In genomic region chr5:32422081-32422589, GRCm38 (mm10) we compare ENCODE assay signal across 8 mouse cellular contexts. TPM values are rescaled to one million over a fixed set of nuclear protein-coding genes. Genes with fewer than 3 reads are reported as not detected.
DNase-seq lines count a peak whose midpoint lies in the region; ATAC-seq lines count a peak whose summit lies in the region.

No protein-coding gene starts in this region.

- 17% methylated on average over 15 of the region's 15 CpGs for WGBS in kidney, embryonic 16.5 days
- 16% methylated on average over 14 of the region's 15 CpGs for WGBS in embryonic facial prominence, embryonic 14.5 days
- 9% methylated on average over 15 of the region's 15 CpGs for WGBS in lung, embryonic 16.5 days

- H3K36me3 ChIP-seq in kidney, embryonic 16.5 days (ENCODE audit: insufficient read depth, low read length): no peaks in the 10 kb centered on the region
- no peaks in the 10 kb centered on the region for H3K36me3 ChIP-seq in embryonic facial prominence, embryonic 14.5 days (ENCODE audit: control insufficient read depth, insufficient read depth, low read length)
- H3K36me3 ChIP-seq in lung, embryonic 16.5 days (ENCODE audit: control insufficient read depth, insufficient read depth, low read length): no peaks in the 10 kb centered on the region
- no peaks in the 10 kb centered on the region for H3K36me3 ChIP-seq in splenic B cell, adult 2 months (ENCODE audit: control insufficient read depth, insufficient read depth, low read length, poor library complexity, severe bottlenecking)

- DNase-seq in kidney, postnatal 25 days: no peak
- peak; percentile 59 for DNase-seq in embryonic facial prominence, embryonic 14.5 days (ENCODE audit: low spot score)
- peak; percentile 62 for DNase-seq in splenic B cell, adult 2 months (ENCODE audit: low read depth, low spot score)
- no peak for DNase-seq in right cerebral cortex, postnatal 10 days (ENCODE audit: low spot score in 2 of 2)
- no peak for DNase-seq in left cerebral cortex, adult 9 months (ENCODE audit: low spot score in 2 of 2)
- no peak for DNase-seq in kidney, adult 9 months

- no peaks in the 10 kb centered on the region for H3K27me3 ChIP-seq in kidney, embryonic 16.5 days (ENCODE audit: insufficient read depth, low read length)
- no peaks in the 10 kb centered on the region for H3K27me3 ChIP-seq in embryonic facial prominence, embryonic 14.5 days (replicated peaks; ENCODE audit: control insufficient read depth, insufficient read depth, low read length)
- no peaks in the 10 kb centered on the region for H3K27me3 ChIP-seq in lung, embryonic 16.5 days (ENCODE audit: control insufficient read depth, insufficient read depth, low read depth, low read length)
- H3K27me3 ChIP-seq in splenic B cell, adult 2 months (ENCODE audit: control insufficient read depth, insufficient read depth, low read length, poor library complexity, severe bottlenecking): no peaks in the 10 kb centered on the region

- H3K9ac ChIP-seq in kidney, embryonic 16.5 days (replicated peaks; ENCODE audit: low read length): no peak overlapping the region
- H3K9ac ChIP-seq in embryonic facial prominence, embryonic 14.5 days (ENCODE audit: low read depth, low read length): no peak overlapping the region
- H3K9ac ChIP-seq in lung, embryonic 16.5 days (ENCODE audit: low read length): peak overlapping the region; percentile 32

- H3K27ac ChIP-seq in kidney, embryonic 16.5 days (ENCODE audit: low read length): no peak overlapping the region
- no peak overlapping the region for H3K27ac ChIP-seq in embryonic facial prominence, embryonic 14.5 days (replicated peaks; ENCODE audit: low read depth, low read length)
- H3K27ac ChIP-seq in lung, embryonic 16.5 days (ENCODE audit: low read length): peak overlapping the region; percentile 72

- H3K4me1 ChIP-seq in kidney, embryonic 16.5 days (ENCODE audit: insufficient read depth, low read length): peaks cover 23% of the 10 kb centered on the region
- H3K4me1 ChIP-seq in embryonic facial prominence, embryonic 14.5 days (ENCODE audit: control insufficient read depth, insufficient read depth, low read length): no peaks in the 10 kb centered on the region
- H3K4me1 ChIP-seq in lung, embryonic 16.5 days (replicated peaks; ENCODE audit: control insufficient read depth, insufficient read depth, low read length): 0 out of 2 replicates have a peak, but pooled peaks cover 6% of the 10 kb centered on the region

- peak overlapping the region; percentile 27 for H3K4me2 ChIP-seq in kidney, embryonic 16.5 days (replicated peaks; ENCODE audit: low read depth, low read length)
- no peak overlapping the region for H3K4me2 ChIP-seq in embryonic facial prominence, embryonic 14.5 days (ENCODE audit: low read depth, low read length)
- peak overlapping the region; percentile 25; the same call in 1 of the 2 replicates for H3K4me2 ChIP-seq in lung, embryonic 16.5 days (ENCODE audit: low read depth, low read length)

- ATAC-seq in kidney, embryonic 16.5 days (ENCODE audit: low FRiP score, low TSS enrichment): peak; percentile 43; the same call in 1 of the 2 replicates
- 0 out of 2 replicates have a peak, but pooled peaks have one; percentile 22 for ATAC-seq in embryonic facial prominence, embryonic 14.5 days (ENCODE audit: low read depth)
- peak; percentile 70 for ATAC-seq in lung, embryonic 16.5 days (ENCODE audit: low read depth)

- no peak overlapping the region for H3K4me3 ChIP-seq in kidney, embryonic 16.5 days (ENCODE audit: low read length)
- no peak overlapping the region for H3K4me3 ChIP-seq in embryonic facial prominence, embryonic 14.5 days (ENCODE audit: low read depth, low read length)
- H3K4me3 ChIP-seq in lung, embryonic 16.5 days (ENCODE audit: low read length): no peak overlapping the region

- H3K9me3 ChIP-seq in kidney, embryonic 16.5 days (ENCODE audit: low read length): no peaks in the 10 kb centered on the region
- H3K9me3 ChIP-seq in embryonic facial prominence, embryonic 14.5 days (ENCODE audit: control insufficient read depth, low read length): no peaks in the 10 kb centered on the region
- no peaks in the 10 kb centered on the region for H3K9me3 ChIP-seq in lung, embryonic 16.5 days (ENCODE audit: control insufficient read depth, low read length)

RNA-seq across cellular contexts. Expression of gene Ppp1cb, which starts 36.5 kb away (rescaled TPM):
- polyA plus RNA-seq in kidney, embryonic 16.5 days (2015; fragmentation: Nextera tagmentation; extraction: Ambion mirVana): 190 and 195 TPM in 2 replicates
- 197 and 221 TPM in 2 replicates for polyA plus RNA-seq in embryonic facial prominence, embryonic 14.5 days (2014; fragmentation: Nextera tagmentation; extraction: Ambion mirVana)
- 192 and 200 TPM in 2 replicates for polyA plus RNA-seq in lung, embryonic 16.5 days (2015; fragmentation: Nextera tagmentation; extraction: Ambion mirVana)

Comparison
In these comparisons a context has a peak if more than half of its experiments do, and no peak if none do; other contexts are left out.
1. DNase-seq: peak in embryonic facial prominence, embryonic 14.5 days (single experiment) and splenic B cell, adult 2 months (single experiment); none in kidney, postnatal 25 days (0 of 2), right cerebral cortex, postnatal 10 days (0 of 2), left cerebral cortex, adult 9 months (0 of 2) and kidney, adult 9 months (single experiment).
2. Peak in every context shown above with its lines, with median percentiles within 50 percentile points of each other: ATAC-seq.